Mouse (Mus musculus) CD4-positive helper T cell, adult 2 months (primary cell): ENCODE results near the gene Capza1.
"Not testable (repeated sequence)": the region's sequence is repeated elsewhere in the genome, so short reads cannot be mapped to it uniquely, and the experiment has no call there.

Experiments
- DNase-seq: peaks from one replicate; pipeline ENCODE4 v3.0.0-alpha.2; 2012; ENCODE audit warnings: low read depth, missing footprints, low spot score

The Capza1 gene

GRCm38 (mm10) chr3:104817481-104817990 lies 46.8 kb downstream of the Capza1 start:
- DNase-seq = peak; percentile 63

DNA sequence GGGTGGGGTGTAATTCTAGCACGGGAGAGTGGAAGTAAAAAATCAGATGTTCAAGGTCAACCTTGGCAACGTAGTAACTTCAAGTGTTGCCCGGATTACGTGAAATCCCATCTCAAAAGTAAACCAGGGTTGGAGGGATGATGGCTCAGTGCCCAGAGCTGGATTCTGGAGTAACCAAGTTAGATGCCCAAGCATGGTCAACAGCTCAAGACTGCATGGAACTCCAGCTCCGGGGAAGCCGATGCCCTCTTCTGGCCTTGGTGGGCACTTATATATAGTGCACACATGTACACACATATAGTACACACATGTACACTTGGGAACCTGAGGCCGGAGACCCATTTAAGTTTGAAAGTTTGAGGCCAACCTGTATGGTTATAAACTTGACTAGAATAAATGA lies 48.2 kb downstream of the Capza1 start:
- no peak for DNase-seq

DNA sequence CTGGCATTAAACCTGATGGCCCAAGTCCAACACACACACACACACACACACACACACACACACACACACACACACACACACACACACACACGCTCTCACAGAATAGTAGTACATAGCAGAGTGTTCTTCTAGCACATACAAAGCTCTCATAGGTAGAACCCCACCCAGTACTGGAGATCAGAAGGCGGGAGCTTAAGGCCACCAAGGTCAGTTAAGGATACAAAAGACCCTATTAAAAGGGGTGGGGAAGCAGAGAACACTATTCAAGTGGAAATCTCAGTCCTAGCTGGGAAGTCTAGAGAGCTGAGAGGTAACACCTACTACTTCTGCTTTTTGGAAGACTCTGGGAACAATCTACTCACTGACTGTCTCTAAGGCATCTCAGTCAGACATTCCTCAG lies 49.0 kb downstream of the Capza1 start:
- DNase-seq = no peak

DNA sequence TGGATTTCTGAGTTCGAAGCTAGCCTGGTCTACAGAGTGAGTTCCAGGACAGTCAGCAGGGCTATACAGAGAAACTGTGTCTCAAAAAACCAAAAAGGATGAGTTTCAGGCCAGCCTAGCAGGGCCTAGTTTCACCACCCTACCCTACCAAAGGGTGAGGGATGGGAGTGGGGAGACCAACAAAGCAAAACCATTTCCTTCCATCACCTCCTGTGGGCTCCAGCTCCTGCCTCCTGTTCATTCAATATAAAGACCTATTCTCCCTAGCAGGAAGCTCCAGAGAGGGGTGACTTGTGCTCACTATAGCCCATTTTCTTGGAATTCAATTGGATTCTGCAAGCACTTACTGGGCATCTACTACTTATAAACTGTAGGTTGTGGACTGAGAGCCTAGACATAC lies 49.6 kb downstream of the Capza1 start:
- DNase-seq = no peak

DNA sequence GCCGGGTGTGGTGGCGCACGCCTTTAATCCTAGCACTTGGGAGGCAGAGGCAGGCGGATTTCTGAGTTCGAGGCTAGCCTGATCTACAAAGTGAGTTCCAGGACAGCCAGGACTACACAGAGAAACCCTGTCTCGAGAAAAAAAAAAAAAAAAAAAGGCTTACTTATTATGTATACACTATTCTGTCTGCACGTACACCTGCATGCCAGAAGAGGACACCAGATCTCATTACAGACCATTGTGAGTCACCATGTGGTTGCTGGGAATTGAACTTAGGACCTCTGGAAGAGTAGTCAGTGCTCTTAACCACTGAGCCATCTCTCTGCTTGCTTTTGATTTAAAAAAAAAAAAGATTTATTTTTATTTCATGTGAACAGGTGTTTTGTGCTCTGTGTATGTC lies 51.1 kb downstream of the Capza1 start:
- DNase-seq = not testable (repeated sequence)

- DNase-seq = no peak
Observed at GRCm38 (mm10) chr3:104812254-104812653, 52.1 kb downstream of the Capza1 start.

DNA sequence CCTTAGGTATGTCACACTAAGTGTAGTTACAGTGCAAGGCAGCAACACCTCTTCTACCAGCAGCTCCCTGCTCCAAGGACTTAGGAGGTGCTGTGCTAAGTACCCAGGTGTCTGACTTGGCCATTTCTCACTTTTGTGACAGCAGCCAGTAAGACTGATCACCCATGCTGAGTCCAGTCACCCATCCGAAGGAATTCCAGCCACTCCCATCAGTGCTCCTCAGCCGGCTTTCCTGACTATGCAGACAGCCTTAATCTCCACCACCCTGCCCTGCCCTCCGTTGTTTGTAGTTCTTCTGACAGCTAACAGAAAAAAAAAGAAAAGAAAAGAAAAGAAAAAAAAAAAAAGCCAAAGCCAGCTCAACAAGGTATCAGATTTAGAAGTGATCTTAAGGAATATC lies 52.6 kb downstream of the Capza1 start:
- DNase-seq = no peak

DNA sequence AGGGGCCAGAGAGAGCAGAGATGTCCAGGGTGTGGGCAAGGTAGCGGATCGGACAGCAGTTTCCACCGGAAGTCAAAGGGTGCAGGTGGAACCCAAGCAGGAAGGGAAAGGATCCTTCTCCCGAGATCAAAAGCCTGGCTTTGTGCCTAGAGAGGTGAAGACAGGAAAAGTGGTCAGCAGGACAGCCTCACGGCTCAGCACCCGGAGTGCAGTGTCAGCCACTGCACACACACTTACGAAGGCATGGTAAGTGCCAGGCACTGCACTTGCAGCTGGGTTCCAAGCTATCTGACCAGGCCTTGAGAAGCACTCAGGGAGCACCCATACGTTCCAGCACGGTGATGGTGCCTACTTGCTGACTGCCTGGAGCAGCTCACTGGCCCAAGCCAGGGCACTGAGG lies 58.8 kb downstream of the Capza1 start:
- DNase-seq = no peak

DNA sequence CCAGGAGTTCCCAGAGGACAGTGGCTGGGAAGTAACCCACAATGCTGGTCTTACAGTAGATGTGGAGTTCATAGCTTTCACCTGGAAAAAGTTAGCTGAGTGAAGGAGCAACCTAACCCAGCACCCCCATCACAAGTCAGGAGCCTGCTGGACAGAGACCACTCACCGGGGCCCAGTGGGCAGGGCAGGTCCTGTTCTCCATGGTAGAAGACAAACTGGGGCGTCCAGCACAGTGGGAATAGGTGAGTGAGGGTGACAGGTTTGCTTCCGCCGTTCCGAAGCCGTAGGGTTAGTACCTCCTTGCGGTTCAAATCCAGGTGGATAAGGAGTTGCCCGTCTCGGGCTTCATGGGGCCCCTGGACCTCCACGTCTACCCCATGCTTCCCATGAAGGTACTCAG lies 60.0 kb downstream of the Capza1 start:
- no peak for DNase-seq

DNA sequence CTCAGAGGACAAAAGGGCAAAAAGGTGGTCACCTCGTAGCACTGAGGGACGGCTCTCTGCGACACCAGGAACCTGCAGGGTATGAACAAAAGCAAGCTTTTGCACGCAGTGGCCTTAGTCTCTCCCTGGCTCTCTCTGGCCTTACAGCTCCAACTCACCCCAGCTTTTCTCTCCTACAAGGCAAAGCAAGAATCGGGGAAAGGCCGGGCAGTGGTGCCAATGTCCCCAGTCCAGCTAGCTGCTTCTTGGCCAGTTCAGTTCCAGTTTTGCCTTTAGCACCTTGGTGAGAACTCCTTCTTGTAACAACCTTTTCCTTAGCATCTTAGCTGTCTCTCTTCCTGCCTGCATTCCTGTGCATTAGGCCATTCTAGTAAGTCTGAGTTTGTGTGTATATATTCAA lies 62.8 kb downstream of the Capza1 start:
- no peak for DNase-seq

DNA sequence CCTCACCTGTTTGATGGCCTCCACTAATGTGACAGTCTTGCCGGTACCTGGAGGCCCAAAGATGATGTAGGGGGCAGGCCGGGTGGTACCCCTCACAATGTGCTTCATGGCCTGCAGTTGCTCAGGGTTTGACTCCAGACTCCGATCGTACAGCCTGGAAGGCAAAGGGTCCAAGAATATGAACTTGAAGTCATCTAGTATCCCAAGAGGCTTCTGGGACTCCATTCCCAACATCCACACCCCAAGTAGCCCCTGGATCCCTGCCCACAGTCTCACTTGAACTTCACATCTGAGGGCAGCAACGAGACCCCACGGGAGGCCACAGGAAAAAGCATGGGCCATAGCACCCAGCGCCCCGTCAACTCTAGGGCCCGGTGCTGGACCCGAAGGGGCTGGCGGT lies 63.6 kb downstream of the Capza1 start:
- DNase-seq = no peak

DNA sequence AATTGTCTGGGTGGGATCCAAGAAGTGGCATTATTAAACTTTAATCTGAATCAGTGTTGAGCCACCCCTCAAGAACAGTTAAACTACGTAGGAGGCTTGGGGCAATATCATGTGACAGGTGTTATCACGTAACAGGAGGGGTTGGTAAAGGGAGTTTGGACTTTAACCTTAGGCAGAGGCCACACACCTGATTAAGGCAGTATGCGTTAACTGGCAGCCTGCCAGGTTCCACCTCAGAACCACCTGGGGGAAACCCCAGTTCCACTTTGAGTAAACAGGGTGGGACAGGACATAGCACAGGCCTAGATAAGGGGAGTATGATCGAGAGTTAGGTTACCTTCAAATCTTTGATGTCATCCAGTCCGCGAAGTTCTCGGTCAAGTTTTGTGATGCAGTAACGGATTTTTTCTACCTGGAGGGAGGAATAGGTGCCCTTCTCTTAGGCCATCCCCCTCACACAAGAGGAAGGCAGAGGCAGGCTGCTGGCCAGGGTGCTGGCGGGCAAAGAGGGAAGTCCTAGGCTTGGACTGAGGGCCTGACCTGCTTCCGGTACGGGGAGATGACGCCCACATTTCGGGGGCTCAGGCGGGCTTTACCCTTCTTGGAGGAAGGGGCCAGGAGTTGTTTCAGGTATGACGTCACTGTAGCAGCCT lies 67.7 kb downstream of the Capza1 start:
- DNase-seq = peak; percentile 85

DNA sequence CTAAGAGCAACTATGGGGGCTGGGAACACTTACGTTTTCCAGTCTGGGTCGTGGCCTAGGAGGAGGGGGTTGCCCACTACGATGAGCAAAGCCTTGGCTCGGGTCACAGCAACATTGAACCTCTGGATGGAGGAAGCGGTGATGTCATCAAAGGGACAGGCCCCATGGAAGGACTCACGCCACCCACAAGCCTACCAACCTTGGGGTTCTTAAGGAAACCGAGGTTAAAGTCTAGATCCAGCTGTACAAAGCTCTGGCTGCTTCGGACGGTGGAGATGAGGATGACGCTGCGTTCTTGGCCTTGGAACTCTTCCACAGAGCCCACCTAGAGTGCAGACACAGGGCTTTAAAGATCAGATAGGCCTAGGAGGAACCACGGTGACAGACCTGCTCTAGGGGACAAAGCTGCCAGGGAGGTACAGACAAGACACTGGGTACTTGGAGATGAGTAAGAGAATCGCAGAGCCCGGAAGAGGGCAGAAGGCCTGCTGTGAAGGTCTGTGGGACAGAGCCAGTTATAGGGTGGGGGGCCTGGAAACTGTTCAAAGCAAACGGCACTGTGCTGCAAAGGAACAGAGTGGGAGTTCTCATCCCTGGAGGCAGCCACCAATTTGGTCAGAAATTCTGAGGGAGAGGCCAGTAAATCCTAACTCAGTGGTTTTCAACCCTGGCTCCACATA lies 68.5 kb downstream of the Capza1 start:
- no peak for DNase-seq

- DNase-seq = no peak
Observed at GRCm38 (mm10) chr3:104794953-104795470, 69.3 kb downstream of the Capza1 start.

DNA sequence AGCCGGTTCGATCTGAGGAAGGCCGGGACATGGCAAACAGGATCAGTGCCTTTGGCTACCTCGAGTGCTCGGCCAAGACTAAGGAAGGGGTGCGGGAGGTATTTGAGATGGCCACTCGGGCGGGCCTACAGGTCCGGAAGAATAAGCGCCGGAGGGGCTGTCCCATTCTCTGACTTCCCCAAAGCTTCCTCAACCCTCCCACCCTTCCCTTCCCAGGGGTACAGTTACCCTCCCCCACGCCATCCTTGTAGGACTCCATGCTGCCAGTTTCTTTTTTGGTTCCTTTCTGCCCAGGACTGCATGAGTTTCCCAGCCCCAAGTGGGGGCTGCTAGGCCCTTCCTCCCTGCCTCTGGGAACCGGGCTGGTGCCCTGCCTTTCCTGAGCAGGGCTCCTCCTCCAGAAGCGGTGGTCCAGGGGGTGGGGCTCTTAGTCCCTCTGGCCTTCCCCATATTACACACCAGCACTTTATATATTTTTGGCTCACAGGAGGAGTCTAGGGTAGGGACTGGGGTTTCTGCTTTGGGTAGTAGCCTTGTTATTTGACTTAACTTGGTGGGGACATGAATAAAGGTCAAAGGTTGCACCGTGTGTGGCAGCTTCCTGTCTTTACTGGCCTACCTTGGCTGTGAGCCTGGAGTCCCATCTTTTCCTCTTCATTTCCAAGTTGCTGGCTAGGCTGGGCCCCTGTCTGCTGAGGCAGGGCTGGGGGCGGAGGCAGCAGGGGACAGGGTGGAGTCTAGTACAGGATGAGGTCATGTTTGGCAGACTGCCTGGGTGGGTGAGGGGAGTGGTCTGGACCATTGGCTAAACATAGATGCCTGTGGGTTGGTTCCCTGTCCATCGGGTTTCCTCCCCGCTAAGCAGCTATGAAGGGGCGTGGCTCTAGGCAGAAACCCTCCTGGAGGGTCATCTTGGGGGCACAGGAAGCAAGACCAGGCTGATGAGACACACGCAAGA lies 70.2 kb downstream of the Capza1 start:
- DNase-seq = peak; percentile 57

- no peak for DNase-seq
Observed at GRCm38 (mm10) chr3:104792360-104793270, 71.7 kb downstream of the Capza1 start.

DNA sequence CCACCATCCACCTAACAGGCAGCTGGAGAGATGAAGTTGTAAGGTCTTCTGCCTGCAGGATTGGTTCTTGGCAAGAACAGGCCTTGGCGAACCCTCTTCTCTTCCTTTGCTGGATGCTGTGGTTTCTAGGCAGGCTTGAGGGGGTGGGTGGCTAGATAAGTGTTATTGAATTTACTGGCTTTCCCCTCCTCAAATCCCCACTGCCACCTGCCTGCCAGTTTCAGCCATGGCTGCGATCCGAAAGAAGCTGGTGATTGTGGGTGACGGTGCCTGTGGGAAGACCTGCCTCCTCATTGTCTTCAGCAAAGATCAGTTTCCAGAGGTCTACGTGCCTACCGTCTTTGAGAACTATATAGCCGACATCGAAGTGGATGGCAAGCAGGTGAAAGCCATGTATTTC lies 72.6 kb downstream of the Capza1 start:
- no peak for DNase-seq

GRCm38 (mm10) chr3:104791017-104791416 lies 73.3 kb downstream of the Capza1 start:
- no peak for DNase-seq

- DNase-seq = no peak
Observed at GRCm38 (mm10) chr3:104790401-104790937, 73.8 kb downstream of the Capza1 start.

DNA sequence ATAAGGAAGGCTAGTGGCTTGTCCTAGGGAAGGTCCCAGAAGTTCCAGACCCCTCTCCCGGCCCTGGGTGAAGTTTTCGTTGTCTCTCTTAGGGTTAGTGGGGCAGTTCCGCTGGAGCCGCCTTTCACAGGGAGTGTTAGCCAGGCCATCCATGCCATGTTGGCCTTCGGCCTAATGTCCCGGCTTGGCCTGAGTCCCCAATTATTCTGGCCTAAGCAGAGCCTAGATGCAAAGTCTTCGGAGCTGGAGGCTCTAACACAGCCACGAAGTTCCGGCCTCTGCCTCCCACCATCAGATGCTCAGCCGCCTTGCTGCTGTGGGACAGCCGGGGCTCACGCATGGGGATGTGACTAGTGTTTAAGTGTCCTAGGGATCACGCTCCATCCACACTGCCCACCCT lies 74.5 kb downstream of the Capza1 start:
- no peak for DNase-seq

- DNase-seq = no peak
Observed at GRCm38 (mm10) chr3:104789312-104789605, 75.0 kb downstream of the Capza1 start.
